Mouse (Mus musculus) olfactory bulb, adult 2 months (tissue): Measurements from ENCODE around the gene Ppfia1.

Experiments used
- CTCF ChIP-seq: fragments of 200-500 bp; IDR thresholded peaks from 2 replicates; pipeline ENCODE4 v1.5.1; 2012; ENCODE audit warnings: low read depth, mild to moderate bottlenecking, low read length, moderate library complexity; ENCODE audit not compliant: insufficient read depth
- POLR2A ChIP-seq: fragments of 200-500 bp; IDR thresholded peaks from 2 replicates; pipeline ENCODE4 v1.6.1; 2012; ENCODE audit warnings: mild to moderate bottlenecking, low read depth, low read length, moderate library complexity; ENCODE audit not compliant: insufficient read depth

DNA sequence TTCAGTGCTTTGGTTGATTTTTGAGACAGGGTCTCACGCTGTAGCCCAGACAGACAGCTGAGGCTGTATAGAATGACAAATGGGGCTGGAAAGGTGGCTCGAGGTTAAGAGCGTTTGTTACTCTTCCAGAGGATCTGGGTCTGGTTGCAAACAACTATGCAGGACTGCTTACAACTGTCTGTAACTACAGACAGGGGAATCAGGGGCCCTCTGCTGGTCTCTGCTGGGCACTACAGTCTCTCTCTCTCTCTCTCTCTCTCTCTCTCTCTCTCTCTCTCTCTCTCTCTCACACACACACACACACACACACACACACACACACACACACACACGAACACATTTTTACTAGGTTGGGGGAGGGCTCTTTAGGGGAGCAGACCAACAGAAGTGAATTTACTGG is 30.1 kb upstream of the Ppfia1 start:
- no peak for TF ChIP-seq CTCF
- no peak for TF ChIP-seq POLR2A
